Mouse (Mus musculus): ENCODE results near the gene Picalm. TPM values are rescaled to one million over a fixed set of nuclear protein-coding genes. Genes with fewer than 3 reads are reported as not detected.

Picalm gene
- polyA plus RNA-seq, 1 experiment from 2014 or later, result 65.9 TPM

- Histone ChIP-seq H3K9ac (ENCODE audit: low read depth, low read length) (no peak overlapping the region), H3K9me3 (ENCODE audit: control insufficient read depth, low read length) (no peaks in the 10 kb centered on the region), H3K4me2 (no peak overlapping the region), H3K27ac (ENCODE audit: low read depth, low read length) (no peak overlapping the region), H3K4me3 (ENCODE audit: low read depth, low read length) (no peak overlapping the region), H3K27me3 (replicated peaks; ENCODE audit: control insufficient read depth, insufficient read depth, low read length) (no peaks in the 10 kb centered on the region), H3K36me3 (ENCODE audit: control insufficient read depth, insufficient read depth, low read length) (no peaks in the 10 kb centered on the region), H3K4me1 (replicated peaks; ENCODE audit: control insufficient read depth, insufficient read depth, low read length) (no peaks in the 10 kb centered on the region)
- no peak for DNase-seq (ENCODE audit: low spot score)
- no peak for ATAC-seq (replicated peaks; ENCODE audit: low FRiP score)
- 75% methylated on average over 9 of the region's 9 CpGs for WGBS
These were observed 101.4 kb downstream of the Picalm start for GRCm38 (mm10) chr7:90231431-90231830.

- no peak overlapping the region for H3K27ac ChIP-seq (ENCODE audit: low read depth, low read length)
- ATAC-seq (replicated peaks; ENCODE audit: low FRiP score), result no peak
These were observed 103.9 kb downstream of the Picalm start for GRCm38 (mm10) chr7:90233921-90234320.

GRCm38 (mm10) chr7:90236289-90236905 lies 106.4 kb downstream of the Picalm start:
- H3K27ac ChIP-seq (ENCODE audit: low read depth, low read length), result no peak overlapping the region
- H3K36me3 ChIP-seq (ENCODE audit: control insufficient read depth, insufficient read depth, low read length), result no peaks in the 10 kb centered on the region
- H3K9me3 ChIP-seq (ENCODE audit: control insufficient read depth, low read length), result no peaks in the 10 kb centered on the region
- no peak overlapping the region for H3K4me3 ChIP-seq (ENCODE audit: low read depth, low read length)
- peak; percentile 21 for DNase-seq (ENCODE audit: low spot score)
- no peaks in the 10 kb centered on the region for H3K4me1 ChIP-seq (replicated peaks; ENCODE audit: control insufficient read depth, insufficient read depth, low read length)
- no peak overlapping the region for H3K9ac ChIP-seq (ENCODE audit: low read depth, low read length)
- no peak overlapping the region for H3K4me2 ChIP-seq
- no peaks in the 10 kb centered on the region for H3K27me3 ChIP-seq (replicated peaks; ENCODE audit: control insufficient read depth, insufficient read depth, low read length)
- WGBS, result 60% methylated on average over 4 of the region's 4 CpGs
- no peak for ATAC-seq (replicated peaks; ENCODE audit: low FRiP score)

More at GRCm38 (mm10) chr7:90233921-90234320, 103.9 kb downstream of the Picalm start:
- H3K27me3 ChIP-seq (replicated peaks; ENCODE audit: control insufficient read depth, insufficient read depth, low read length), result no peaks in the 10 kb centered on the region
- no peak overlapping the region for H3K4me3 ChIP-seq (ENCODE audit: low read depth, low read length)
- 44% methylated on average over 4 of the region's 4 CpGs for WGBS
- DNase-seq (ENCODE audit: low spot score), result no peak
- no peaks in the 10 kb centered on the region for H3K4me1 ChIP-seq (replicated peaks; ENCODE audit: control insufficient read depth, insufficient read depth, low read length)
- H3K9me3 ChIP-seq (ENCODE audit: control insufficient read depth, low read length), result no peaks in the 10 kb centered on the region
- H3K9ac ChIP-seq (ENCODE audit: low read depth, low read length), result no peak overlapping the region
- H3K36me3 ChIP-seq (ENCODE audit: control insufficient read depth, insufficient read depth, low read length), result no peaks in the 10 kb centered on the region
- no peak overlapping the region for H3K4me2 ChIP-seq

GRCm38 (mm10) chr7:90243151-90243550 lies 113.1 kb downstream of the Picalm start:
- peak; percentile 26; the same call in 1 of the 2 replicates for ATAC-seq (replicated peaks; ENCODE audit: low FRiP score)
- no peaks in the 10 kb centered on the region for H3K9me3 ChIP-seq (ENCODE audit: control insufficient read depth, low read length)

GRCm38 (mm10) chr7:90243643-90244042 lies 113.6 kb downstream of the Picalm start:
- no peak overlapping the region for H3K4me2 ChIP-seq
- ATAC-seq (replicated peaks; ENCODE audit: low FRiP score), result peak; percentile 73
- 42% methylated on average over 5 of the region's 5 CpGs for WGBS
- H3K27ac ChIP-seq (ENCODE audit: low read depth, low read length), result no peak overlapping the region
- H3K4me3 ChIP-seq (ENCODE audit: low read depth, low read length), result no peak overlapping the region
- peaks cover 4% of the 10 kb centered on the region; the same call in 1 of the 2 replicates for H3K4me1 ChIP-seq (replicated peaks; ENCODE audit: control insufficient read depth, insufficient read depth, low read length)
- no peaks in the 10 kb centered on the region for H3K9me3 ChIP-seq (ENCODE audit: control insufficient read depth, low read length)
- H3K27me3 ChIP-seq (replicated peaks; ENCODE audit: control insufficient read depth, insufficient read depth, low read length), result no peaks in the 10 kb centered on the region
- no peak for DNase-seq (ENCODE audit: low spot score)
- H3K9ac ChIP-seq (ENCODE audit: low read depth, low read length), result no peak overlapping the region
- no peaks in the 10 kb centered on the region for H3K36me3 ChIP-seq (ENCODE audit: control insufficient read depth, insufficient read depth, low read length)

More at GRCm38 (mm10) chr7:90243151-90243550, 113.1 kb downstream of the Picalm start:
- DNase-seq (ENCODE audit: low spot score), result no peak
- Histone ChIP-seq H3K4me1 (replicated peaks; ENCODE audit: control insufficient read depth, insufficient read depth, low read length) (peaks cover 4% of the 10 kb centered on the region; the same call in 1 of the 2 replicates), H3K4me3 (ENCODE audit: low read depth, low read length) (no peak overlapping the region), H3K27ac (ENCODE audit: low read depth, low read length) (no peak overlapping the region), H3K36me3 (ENCODE audit: control insufficient read depth, insufficient read depth, low read length) (no peaks in the 10 kb centered on the region), H3K9ac (ENCODE audit: low read depth, low read length) (no peak overlapping the region), H3K4me2 (no peak overlapping the region), H3K27me3 (replicated peaks; ENCODE audit: control insufficient read depth, insufficient read depth, low read length) (no peaks in the 10 kb centered on the region)
- WGBS, result 61% methylated on average over 6 of the region's 6 CpGs

- Histone ChIP-seq H3K27me3 (replicated peaks; ENCODE audit: control insufficient read depth, insufficient read depth, low read length) (no peaks in the 10 kb centered on the region), H3K4me1 (replicated peaks; ENCODE audit: control insufficient read depth, insufficient read depth, low read length) (no peaks in the 10 kb centered on the region; the same call in 1 of the 2 replicates), H3K27ac (ENCODE audit: low read depth, low read length) (no peak overlapping the region), H3K4me3 (ENCODE audit: low read depth, low read length) (no peak overlapping the region), H3K9me3 (ENCODE audit: control insufficient read depth, low read length) (no peaks in the 10 kb centered on the region), H3K4me2 (no peak overlapping the region), H3K9ac (ENCODE audit: low read depth, low read length) (no peak overlapping the region), H3K36me3 (ENCODE audit: control insufficient read depth, insufficient read depth, low read length) (no peaks in the 10 kb centered on the region)
- ATAC-seq (replicated peaks; ENCODE audit: low FRiP score) (no peak), DNase-seq (ENCODE audit: low spot score) (no peak)
- 72% methylated on average over 5 of the region's 5 CpGs for WGBS
These were observed 122.9 kb downstream of the Picalm start for GRCm38 (mm10) chr7:90252946-90253345.

GRCm38 (mm10) chr7:90258701-90259100 lies 128.7 kb downstream of the Picalm start:
- Histone ChIP-seq H3K4me2 (no peak overlapping the region), H3K9ac (ENCODE audit: low read depth, low read length) (no peak overlapping the region), H3K4me3 (ENCODE audit: low read depth, low read length) (no peak overlapping the region), H3K4me1 (replicated peaks; ENCODE audit: control insufficient read depth, insufficient read depth, low read length) (no peaks in the 10 kb centered on the region), H3K9me3 (ENCODE audit: control insufficient read depth, low read length) (no peaks in the 10 kb centered on the region), H3K27me3 (replicated peaks; ENCODE audit: control insufficient read depth, insufficient read depth, low read length) (no peaks in the 10 kb centered on the region), H3K36me3 (ENCODE audit: control insufficient read depth, insufficient read depth, low read length) (no peaks in the 10 kb centered on the region), H3K27ac (ENCODE audit: low read depth, low read length) (no peak overlapping the region)
- 90% methylated on average over 2 of the region's 2 CpGs for WGBS
- no peak for ATAC-seq (replicated peaks; ENCODE audit: low FRiP score)
- no peak for DNase-seq (ENCODE audit: low spot score)

GRCm38 (mm10) chr7:90259899-90260298 lies 129.9 kb downstream of the Picalm start:
- no peak overlapping the region for H3K27ac ChIP-seq (ENCODE audit: low read depth, low read length)
- no peak for DNase-seq (ENCODE audit: low spot score)
- 34% methylated on average over 2 of the region's 2 CpGs for WGBS
- H3K36me3 ChIP-seq (ENCODE audit: control insufficient read depth, insufficient read depth, low read length), result no peaks in the 10 kb centered on the region
- H3K4me3 ChIP-seq (ENCODE audit: low read depth, low read length), result no peak overlapping the region
- H3K4me2 ChIP-seq, result no peak overlapping the region
- no peaks in the 10 kb centered on the region for H3K4me1 ChIP-seq (replicated peaks; ENCODE audit: control insufficient read depth, insufficient read depth, low read length)
- H3K27me3 ChIP-seq (replicated peaks; ENCODE audit: control insufficient read depth, insufficient read depth, low read length), result no peaks in the 10 kb centered on the region
- no peak overlapping the region for H3K9ac ChIP-seq (ENCODE audit: low read depth, low read length)
- no peaks in the 10 kb centered on the region for H3K9me3 ChIP-seq (ENCODE audit: control insufficient read depth, low read length)
- peak; percentile 78 for ATAC-seq (replicated peaks; ENCODE audit: low FRiP score)

GRCm38 (mm10) chr7:90261902-90262599 lies 132.0 kb downstream of the Picalm start:
- Histone ChIP-seq H3K4me3 (ENCODE audit: low read depth, low read length) (no peak overlapping the region), H3K27me3 (replicated peaks; ENCODE audit: control insufficient read depth, insufficient read depth, low read length) (no peaks in the 10 kb centered on the region), H3K9ac (ENCODE audit: low read depth, low read length) (no peak overlapping the region), H3K4me2 (no peak overlapping the region), H3K4me1 (replicated peaks; ENCODE audit: control insufficient read depth, insufficient read depth, low read length) (peaks cover 2% of the 10 kb centered on the region; the same call in 1 of the 2 replicates), H3K36me3 (ENCODE audit: control insufficient read depth, insufficient read depth, low read length) (no peaks in the 10 kb centered on the region), H3K27ac (ENCODE audit: low read depth, low read length) (no peak overlapping the region), H3K9me3 (ENCODE audit: control insufficient read depth, low read length) (no peaks in the 10 kb centered on the region)
- ATAC-seq (replicated peaks; ENCODE audit: low FRiP score) (no peak), DNase-seq (ENCODE audit: low spot score) (no peak)
- 39% methylated on average over 7 of the region's 7 CpGs for WGBS

Measured in liver, embryonic 11.5 days (tissue).